ENCODE assay signal across 19 mouse cellular contexts in the genomic region with DNA sequence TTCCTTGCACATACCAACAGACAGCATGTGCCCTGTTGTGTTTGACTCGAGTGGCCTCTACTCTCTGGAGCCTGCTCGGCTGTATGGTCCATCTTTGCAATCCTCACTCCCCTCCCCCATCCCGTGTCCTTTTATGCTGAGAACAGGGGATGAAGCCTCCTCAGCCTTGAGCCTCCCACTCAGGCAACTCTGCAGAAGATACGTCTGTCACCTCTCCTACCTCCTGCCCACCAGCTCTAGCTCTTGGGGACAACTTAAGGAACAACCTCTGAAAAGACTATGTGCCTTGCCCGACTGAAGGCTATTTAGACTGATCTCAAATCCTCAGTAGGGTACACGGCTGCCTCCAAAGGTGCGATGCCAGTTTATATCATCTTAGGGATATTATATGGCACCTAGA. TPM values are rescaled to one million over a fixed set of nuclear protein-coding genes. Genes with fewer than 3 reads are reported as not detected.
DNase-seq lines count a peak whose midpoint lies in the region; ATAC-seq and TF ChIP-seq lines count a peak whose summit lies in the region.
"Had no signal": no experiment of that assay in that cellular context is flagged by ENCODE, and none has a peak within 500 bp of the region (broad histone marks: within the 10 kb centered on the region; RNA-seq: fewer than 3 reads in every experiment).

No protein-coding gene starts in this region.

- intact Hi-C loops in heart, postnatal 36 days (cut with DNase I): no loop called here
- intact Hi-C loops in left cerebral cortex, adult 2 months (cut with DNase I): no loop called here

- DNase-seq in frontal cortex, postnatal 14 days (ENCODE audit: low spot score in 2 of 2): no peak
- no peak for DNase-seq in heart, postnatal 0 days (ENCODE audit: low spot score)
- no peak for DNase-seq in heart, postnatal 36 days
- DNase-seq in left cerebral cortex, adult 2 months (ENCODE audit: extremely low spot score in 1 of 2, low spot score in 2 of 2): no peak
- no peak for DNase-seq in left cerebral cortex, adult 11 months (ENCODE audit: low spot score)
- no peak for DNase-seq in testis, postnatal 14 days (ENCODE audit: low spot score)
- DNase-seq: adrenal gland, postnatal 10 days; cerebellum, adult 18-20 months; cerebellum, postnatal 36 days; gastrocnemius, postnatal 36 days; kidney, adult 11 months; lung, postnatal 10 days had no signal

- 0 out of 2 replicates have a peak overlapping the region, but pooled peaks have one; percentile 85 for H3K27ac ChIP-seq in heart, postnatal 0 days (ENCODE audit: low read depth)
- peak overlapping the region; percentile 72 for H3K27ac ChIP-seq in left cerebral cortex, adult 2 months
- no peak overlapping the region for H3K27ac ChIP-seq in ES-Bruce4 (ENCODE audit: insufficient read depth, low read length)
- H3K27ac ChIP-seq: embryonic facial prominence, embryonic 12.5 days; limb, embryonic 15.5 days had no signal

- no peaks in the 10 kb centered on the region for H3K9me3 ChIP-seq in heart, postnatal 0 days (replicated peaks; ENCODE audit: control insufficient read depth, low read length)
- H3K9me3 ChIP-seq in ES-Bruce4 (replicated peaks; ENCODE audit: control insufficient read depth, insufficient read depth, low read length, poor library complexity, severe bottlenecking): no peaks in the 10 kb centered on the region
- H3K9me3 ChIP-seq: embryonic facial prominence, embryonic 12.5 days; limb, embryonic 15.5 days had no signal

- H3K27me3 ChIP-seq in heart, postnatal 0 days (ENCODE audit: control insufficient read depth, insufficient read depth, low read length): no peaks in the 10 kb centered on the region
- no peaks in the 10 kb centered on the region for H3K27me3 ChIP-seq in ES-Bruce4 (ENCODE audit: control insufficient read depth, insufficient read depth, low read length, poor library complexity, severe bottlenecking)
- H3K27me3 ChIP-seq: embryonic facial prominence, embryonic 12.5 days; limb, embryonic 15.5 days had no signal

- H3K4me2 ChIP-seq in heart, postnatal 0 days (ENCODE audit: low read depth, low read length): no peak overlapping the region
- H3K4me2 ChIP-seq: embryonic facial prominence, embryonic 12.5 days; limb, embryonic 15.5 days had no signal

- no peak overlapping the region for H3K9ac ChIP-seq in heart, postnatal 0 days (replicated peaks; ENCODE audit: low read depth, low read length)
- H3K9ac ChIP-seq in ES-Bruce4 (ENCODE audit: low read depth, poor library complexity, severe bottlenecking): no peak overlapping the region
- H3K9ac ChIP-seq: embryonic facial prominence, embryonic 12.5 days; limb, embryonic 15.5 days had no signal

- peaks cover 26% of the 10 kb centered on the region for H3K4me1 ChIP-seq in heart, postnatal 0 days (ENCODE audit: control insufficient read depth, insufficient read depth)
- H3K4me1 ChIP-seq in ES-Bruce4 (ENCODE audit: control insufficient read depth, insufficient read depth, low read length): no peaks in the 10 kb centered on the region
- H3K4me1 ChIP-seq: embryonic facial prominence, embryonic 12.5 days; limb, embryonic 15.5 days had no signal

- TF ChIP-seq EP300 in heart, postnatal 0 days (IDR thresholded peaks at IDR 0.05; ENCODE audit: low read depth): no peak
- no peak for TF ChIP-seq EP300 in ES-Bruce4 (IDR thresholded peaks at IDR 0.05; ENCODE audit: insufficient read depth, low read depth, low read length)

- peak; percentile 69 for ATAC-seq in frontal cortex, adult (ENCODE audit: low TSS enrichment)
- no peak for ATAC-seq in heart, postnatal 0 days (ENCODE audit: insufficient read depth, low read depth)
- ATAC-seq: forebrain, embryonic 16.5 days; hindbrain, embryonic 16.5 days had no signal

- no peak overlapping the region for H3K4me3 ChIP-seq in heart, postnatal 0 days (ENCODE audit: low read depth, low read length)
- no peak overlapping the region for H3K4me3 ChIP-seq in left cerebral cortex, adult 2 months
- peak overlapping the region; percentile 40 for H3K4me3 ChIP-seq in ES-Bruce4 (ENCODE audit: low read depth, low read length)
- H3K4me3 ChIP-seq: embryonic facial prominence, embryonic 12.5 days; limb, embryonic 15.5 days had no signal

- no peak for TF ChIP-seq CTCF in heart, postnatal 0 days (IDR thresholded peaks at IDR 0.05; ENCODE audit: low read depth)
- TF ChIP-seq CTCF in left cerebral cortex, adult 2 months (IDR thresholded peaks at IDR 0.05): no peak
- TF ChIP-seq CTCF in ES-Bruce4 (IDR thresholded peaks at IDR 0.05; ENCODE audit: low read depth, low read length): no peak

- 0 out of 2 replicates have a peak, but pooled peaks cover 4% of the 10 kb centered on the region for H3K36me3 ChIP-seq in heart, postnatal 0 days (replicated peaks; ENCODE audit: control insufficient read depth, insufficient read depth, low read length)
- no peaks in the 10 kb centered on the region for H3K36me3 ChIP-seq in ES-Bruce4 (ENCODE audit: control insufficient read depth, insufficient read depth, low read length, poor library complexity, severe bottlenecking)
- H3K36me3 ChIP-seq: embryonic facial prominence, embryonic 12.5 days; limb, embryonic 15.5 days had no signal

- 72% methylated on average over 7 of the region's 7 CpGs for WGBS in heart, postnatal 0 days

- TF ChIP-seq POLR2A in ES-Bruce4 (IDR thresholded peaks at IDR 0.05; ENCODE audit: insufficient read depth, low read length): no peak

RNA-seq across cellular contexts. Expression of gene Plpp7, which starts 8.2 kb away (rescaled TPM):
- total RNA-seq in heart, postnatal 0 days (2014; rRNA removed; ENCODE audit: low replicate concordance): 30.7 and 56.3 TPM in 2 replicates
- 23.4 and 24.0 TPM in 2 replicates for polyA plus RNA-seq in heart, postnatal 0 days (2015; fragmentation: Nextera tagmentation; extraction: Ambion mirVana)
- total RNA-seq in heart, postnatal 36 days (2021): 10 to 100 TPM; 24.7 to 32.1 TPM
- total RNA-seq in left cerebral cortex, adult 2 months (2021): 10 to 100 TPM; 26.8 to 29.3 TPM
- polyA plus RNA-seq in ES-Bruce4 (2011; ENCODE audit: insufficient read depth, insufficient read length, low read depth, missing spikeins): 1.2 TPM in 1 of 2 replicates, not detected in the other
- total RNA-seq: neutrophil, adult 5-6 weeks had no signal

RNA-seq across cellular contexts. Expression of gene Fam78a, which starts 18.9 kb away (rescaled TPM):
- total RNA-seq in heart, postnatal 0 days (2014; rRNA removed; ENCODE audit: low replicate concordance): 28.7 and 34.9 TPM in 2 replicates
- polyA plus RNA-seq in heart, postnatal 0 days (2015; fragmentation: Nextera tagmentation; extraction: Ambion mirVana): 14.6 and 18.0 TPM in 2 replicates
- 10 to 100 TPM; 14.3 to 15.8 TPM for total RNA-seq in heart, postnatal 36 days (2021)
- total RNA-seq in left cerebral cortex, adult 2 months (2021): 1 to 10 TPM; 9.0 to 9.7 TPM
- 1.6 and 3.0 TPM in 2 replicates for polyA plus RNA-seq in ES-Bruce4 (2011; ENCODE audit: insufficient read depth, insufficient read length, low read depth, missing spikeins)

RNA-seq across cellular contexts. Expression of gene Prrc2b, which starts 47.3 kb away (rescaled TPM):
- 66.5 and 74.1 TPM in 2 replicates for total RNA-seq in heart, postnatal 0 days (2014; rRNA removed; ENCODE audit: low replicate concordance)
- polyA plus RNA-seq in heart, postnatal 0 days (2015; fragmentation: Nextera tagmentation; extraction: Ambion mirVana): 16.1 and 19.5 TPM in 2 replicates
- total RNA-seq in heart, postnatal 36 days (2021): 10 to 100 TPM; 75.5 to 80.0 TPM
- total RNA-seq in left cerebral cortex, adult 2 months (2021): 100 to 1,000 TPM; 268 to 280 TPM
- polyA plus RNA-seq in ES-Bruce4 (2011; ENCODE audit: insufficient read depth, insufficient read length, low read depth, missing spikeins): 106 and 112 TPM in 2 replicates
